Mouse (Mus musculus): ENCODE data around the gene Pcsk2.

The Pcsk2 gene

DNA sequence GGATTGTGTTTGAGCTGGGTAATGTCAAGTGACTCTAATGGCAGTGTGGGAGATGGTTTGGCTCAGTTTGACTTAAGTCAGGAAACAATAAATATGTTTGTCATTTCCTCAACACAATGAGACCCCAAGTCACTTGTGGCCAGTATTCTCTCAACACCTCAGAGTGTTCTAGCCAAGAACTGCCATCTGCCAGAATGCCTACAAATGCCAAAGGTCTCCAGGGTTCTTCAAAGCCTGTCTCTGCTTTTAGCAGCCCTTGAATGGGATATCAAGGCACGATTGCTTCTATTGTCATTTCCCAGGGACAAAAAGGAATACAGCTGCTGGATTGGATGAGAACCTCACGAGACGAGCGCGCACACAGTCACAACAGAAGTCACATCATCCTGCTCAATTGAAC, 100.0 kb downstream of the Pcsk2 start:
- no peak for DNase-seq

DNA sequence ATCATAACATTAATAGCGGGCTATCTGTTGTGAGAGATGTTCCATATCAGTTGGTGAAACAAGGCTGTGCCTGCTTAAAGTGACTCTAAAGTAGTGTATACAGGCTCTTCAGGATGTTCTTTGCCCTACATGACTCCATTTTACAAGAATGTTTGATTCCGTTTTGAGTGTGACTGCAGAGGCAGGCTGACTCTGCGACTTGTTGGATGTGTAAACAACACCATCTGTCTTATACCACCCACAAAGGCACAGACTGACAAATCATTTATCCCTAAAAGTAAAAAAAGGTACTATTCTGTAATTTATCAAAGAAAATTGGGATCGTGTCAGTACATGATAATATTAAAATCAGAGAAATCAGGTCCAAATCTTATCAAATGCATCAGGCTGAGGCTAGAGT, 108.7 kb downstream of the Pcsk2 start:
- DNase-seq, result no peak

DNA sequence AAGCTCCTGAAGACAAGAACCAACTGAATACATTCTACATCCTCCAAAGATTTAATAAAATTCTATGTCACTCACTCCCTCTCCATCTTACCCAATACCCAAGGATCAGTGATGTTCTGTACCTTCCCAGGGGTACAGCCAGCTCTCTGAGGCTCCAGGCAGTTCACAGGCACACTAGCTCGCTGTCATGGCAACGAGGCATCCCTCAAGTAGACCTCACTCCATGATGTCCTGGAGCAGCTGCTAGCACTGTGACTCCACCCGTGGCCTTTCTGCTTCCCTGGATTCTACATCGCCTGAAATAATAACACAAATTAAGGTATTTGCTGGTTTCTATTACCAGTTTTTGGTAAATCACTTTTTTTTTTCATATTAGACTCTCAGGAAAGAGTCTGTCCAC, 111.0 kb downstream of the Pcsk2 start:
- DNase-seq, result no peak

DNA sequence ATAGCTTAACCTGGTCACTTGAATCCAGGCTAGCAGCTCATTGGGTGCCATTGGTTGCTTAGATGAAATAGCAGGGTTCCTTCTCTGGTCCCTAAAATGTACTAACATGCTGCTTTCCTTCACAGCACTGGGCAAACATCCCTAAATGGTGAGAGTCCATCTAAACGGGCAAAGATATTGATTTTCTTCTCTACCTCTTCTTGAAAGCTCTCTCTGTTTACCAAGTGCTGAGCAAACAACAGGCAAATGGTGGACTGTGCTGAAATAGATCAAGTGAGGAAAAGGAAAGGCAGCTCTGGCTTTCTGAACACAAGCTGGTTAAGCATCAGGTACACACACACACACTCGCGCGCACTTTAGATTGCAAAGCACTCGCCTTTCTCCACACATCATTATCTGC, 120.8 kb downstream of the Pcsk2 start:
- DNase-seq, result no peak

DNA sequence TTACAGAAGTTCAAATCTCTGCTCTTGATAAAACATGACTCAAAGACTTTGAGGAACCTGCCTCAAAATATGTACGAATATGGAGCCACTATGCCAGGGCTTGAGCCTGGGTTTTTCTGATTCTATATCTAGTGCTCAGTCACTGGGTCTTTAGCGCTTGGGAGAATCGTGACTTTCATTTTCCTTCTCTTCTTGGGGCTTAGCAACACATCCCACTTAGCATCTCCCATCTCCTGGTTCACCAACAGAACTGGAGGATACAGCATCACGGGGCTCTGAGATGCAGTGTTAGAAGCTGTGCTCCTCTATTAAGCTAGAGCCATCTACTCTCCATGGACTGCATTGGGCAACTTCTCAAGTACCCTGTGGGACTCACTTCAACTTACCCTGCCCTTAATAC, 131.9 kb downstream of the Pcsk2 start:
- no peak for DNase-seq

DNA sequence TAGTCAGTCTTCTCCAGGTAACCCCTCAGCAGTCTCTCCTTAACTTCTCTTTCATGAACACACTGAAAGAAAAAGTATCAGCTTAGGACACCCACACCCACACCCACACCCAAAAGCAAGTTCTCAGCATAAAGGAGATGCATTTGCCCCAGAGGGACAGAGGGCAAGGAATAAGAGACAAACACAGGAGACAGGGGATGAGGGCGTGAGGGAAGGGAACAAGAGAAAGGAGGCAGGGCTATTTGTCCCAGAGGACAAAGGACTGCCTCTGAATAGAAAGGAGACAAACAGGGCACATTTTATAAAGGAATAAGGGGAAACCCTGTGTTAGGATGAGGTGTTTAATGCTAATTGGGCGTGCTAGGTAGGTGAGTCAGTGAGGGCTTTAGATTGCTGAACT, 133.6 kb downstream of the Pcsk2 start:
- no peak for DNase-seq

DNA sequence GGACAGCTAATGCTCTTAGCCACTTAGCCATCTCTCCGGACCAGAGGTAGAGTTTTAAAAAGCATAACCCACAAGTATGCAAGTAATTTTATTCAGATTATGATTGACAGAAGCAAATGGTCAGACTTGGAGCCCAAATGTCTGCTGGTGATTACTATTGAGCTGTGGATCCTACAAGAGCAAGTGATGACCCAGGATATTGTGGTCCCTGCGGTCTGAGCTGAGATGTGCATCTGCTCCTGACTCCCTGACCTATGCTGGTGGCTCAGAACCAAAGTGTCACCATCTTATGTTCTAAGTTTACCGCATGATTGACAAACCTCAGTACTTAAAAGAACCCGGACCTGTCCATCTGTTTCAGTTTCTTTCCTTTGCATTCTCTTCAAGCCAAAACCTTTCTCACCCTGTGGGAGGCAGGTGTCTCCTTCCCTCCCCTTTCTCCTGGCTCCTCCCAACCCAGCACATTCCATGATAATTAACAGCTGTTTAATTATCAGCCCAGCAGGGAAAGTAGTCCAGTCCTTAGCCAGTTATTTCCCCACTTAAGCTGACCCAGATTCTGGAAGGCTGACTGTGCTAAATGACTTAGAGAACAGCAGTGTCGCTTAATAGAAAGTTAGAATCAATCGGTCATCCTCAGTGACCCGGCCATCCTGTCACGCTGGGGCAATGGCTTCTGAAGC, 136.1 kb downstream of the Pcsk2 start:
- DNase-seq, result no peak

DNA sequence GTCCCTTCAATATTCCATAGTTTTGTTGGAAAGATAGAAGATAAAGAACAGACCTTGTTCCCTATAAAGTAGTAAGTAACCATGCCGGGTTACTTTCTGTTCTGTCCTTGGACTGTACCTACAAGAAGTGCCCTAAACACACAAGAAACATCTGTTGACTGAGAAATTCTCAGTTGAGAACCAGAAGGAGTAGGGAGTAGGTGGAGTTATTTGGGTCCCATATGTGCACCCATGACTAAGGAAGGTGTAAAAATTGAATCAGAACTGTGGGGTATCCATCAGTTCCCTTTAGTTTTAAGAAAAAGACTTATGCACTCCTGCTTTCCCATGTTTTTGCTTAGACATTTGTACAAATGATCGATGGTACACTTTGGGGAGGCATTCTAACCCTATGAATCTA, 137.6 kb downstream of the Pcsk2 start:
- no peak for DNase-seq

DNA sequence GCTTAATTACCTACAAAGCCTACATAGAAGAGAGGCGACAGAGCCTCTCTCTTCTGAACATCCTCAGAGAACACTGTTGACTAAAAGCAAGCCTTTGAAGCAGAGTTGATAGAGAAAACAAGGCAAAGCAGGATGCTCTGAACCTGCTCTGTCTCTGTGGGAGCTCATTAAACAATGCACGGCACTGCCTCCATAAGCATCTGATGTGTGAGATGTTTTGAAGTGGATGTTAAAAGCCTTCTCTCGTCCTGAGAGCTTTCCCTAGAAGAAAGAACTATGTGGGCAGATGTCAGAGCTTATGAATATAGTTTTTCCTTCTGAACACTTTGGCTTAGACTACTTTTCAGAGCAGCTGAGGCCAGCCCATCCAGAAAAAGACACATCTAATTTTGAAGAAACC, 145.3 kb downstream of the Pcsk2 start:
- no peak for DNase-seq

DNA sequence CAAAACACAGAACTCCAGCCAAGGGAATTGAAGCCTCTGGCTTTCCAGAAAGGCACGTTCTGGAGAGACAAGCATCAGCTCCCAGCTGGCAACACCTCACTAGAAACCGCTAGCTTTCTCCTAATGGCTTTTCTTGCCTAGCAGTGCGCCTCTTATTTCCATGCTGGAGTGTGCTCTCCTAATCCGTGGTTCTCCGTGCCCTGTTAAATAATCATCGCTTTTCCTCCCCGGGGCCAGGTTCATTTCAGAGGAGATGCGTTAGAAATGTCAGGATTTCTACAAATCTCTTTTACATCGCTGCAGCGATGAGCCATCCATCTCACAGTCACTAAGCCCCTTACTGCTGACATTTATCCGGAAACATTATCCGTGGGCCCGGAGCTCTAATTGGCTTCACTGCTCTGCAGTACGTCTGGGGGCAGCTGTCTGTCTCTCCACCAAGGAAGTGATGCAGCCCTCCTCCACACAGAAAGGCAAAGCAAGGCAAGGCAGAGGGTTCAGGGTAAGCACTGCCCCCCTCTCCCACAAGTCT, 150.1 kb downstream of the Pcsk2 start:
- DNase-seq, result no peak

DNA sequence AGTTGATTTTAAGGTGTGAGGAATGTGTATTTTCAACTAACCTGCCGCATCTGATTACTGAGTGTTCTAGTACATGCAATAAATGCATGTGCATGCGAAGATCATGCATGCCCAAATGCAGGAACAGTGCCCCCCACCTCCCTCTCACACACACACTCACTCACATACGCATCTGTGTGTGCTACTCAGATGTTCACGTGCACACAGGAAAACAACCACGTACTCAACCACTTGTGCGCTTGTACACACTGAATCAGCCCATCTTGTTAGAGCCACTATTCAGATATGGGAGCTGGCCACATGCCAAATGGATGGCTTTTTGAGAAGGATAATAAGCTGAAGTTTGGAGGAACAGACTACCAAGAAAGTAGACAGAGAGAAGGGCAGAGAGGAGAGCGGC, 150.7 kb downstream of the Pcsk2 start:
- DNase-seq, result no peak

DNA sequence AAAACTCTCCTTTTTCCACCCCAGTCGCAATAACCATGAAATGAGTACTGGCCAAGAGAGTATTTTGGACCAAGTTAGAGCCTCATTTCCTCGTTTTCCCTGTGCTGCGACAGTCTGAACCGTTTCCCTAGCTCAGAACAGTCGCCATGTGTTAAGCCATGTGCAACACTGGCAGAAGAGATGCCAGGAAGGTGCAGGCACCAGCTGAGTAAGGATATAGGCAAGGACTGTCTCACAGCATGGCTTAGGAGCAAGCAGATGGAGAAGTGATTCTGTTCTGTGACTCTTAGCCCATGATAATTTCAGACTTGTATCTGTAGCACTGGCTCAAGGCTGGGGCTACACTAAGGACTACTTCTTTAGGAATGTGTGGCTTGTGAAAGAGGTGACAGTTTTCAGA, 155.2 kb downstream of the Pcsk2 start:
- DNase-seq, result no peak

DNA sequence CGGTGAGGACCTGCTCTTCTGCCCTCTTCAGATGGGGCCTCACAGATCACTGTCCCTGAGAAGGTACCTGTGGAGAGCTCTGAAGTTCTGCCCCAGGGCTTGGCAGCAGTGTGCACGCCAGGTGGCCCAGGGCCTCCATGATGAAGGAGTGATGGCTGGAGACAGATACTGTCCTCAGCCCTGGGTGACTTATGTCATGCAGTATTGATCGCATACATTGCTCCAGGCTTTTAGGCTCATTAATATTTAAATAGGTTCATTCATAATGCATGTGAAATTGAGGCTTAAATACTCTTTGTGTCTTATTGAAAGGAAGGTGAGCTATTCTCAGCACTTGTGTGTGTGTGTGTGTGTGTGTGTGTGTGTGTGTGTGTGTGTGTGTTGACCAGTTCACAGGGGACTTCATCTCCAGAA, 157.0 kb downstream of the Pcsk2 start:
- no peak for DNase-seq

DNA sequence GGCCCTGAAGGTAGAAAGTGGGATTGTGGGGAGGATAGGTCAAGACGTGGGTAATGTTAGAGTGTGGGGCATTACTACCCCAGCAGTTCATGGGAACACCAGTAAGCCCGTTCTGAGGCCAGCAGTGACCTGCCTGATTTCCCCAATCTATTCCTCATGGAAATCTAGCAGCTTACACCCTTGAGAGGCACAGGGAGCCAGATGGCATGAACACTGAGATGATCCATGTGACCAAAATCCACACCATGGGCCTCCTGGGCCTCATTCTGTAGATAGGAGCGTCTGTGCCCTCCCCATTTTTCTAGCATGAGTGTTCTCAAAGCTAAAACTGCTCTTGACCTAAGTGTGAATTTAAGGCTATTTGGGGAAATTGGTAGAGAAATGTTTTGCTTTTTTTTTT, 162.2 kb downstream of the Pcsk2 start:
- DNase-seq, result no peak

DNA sequence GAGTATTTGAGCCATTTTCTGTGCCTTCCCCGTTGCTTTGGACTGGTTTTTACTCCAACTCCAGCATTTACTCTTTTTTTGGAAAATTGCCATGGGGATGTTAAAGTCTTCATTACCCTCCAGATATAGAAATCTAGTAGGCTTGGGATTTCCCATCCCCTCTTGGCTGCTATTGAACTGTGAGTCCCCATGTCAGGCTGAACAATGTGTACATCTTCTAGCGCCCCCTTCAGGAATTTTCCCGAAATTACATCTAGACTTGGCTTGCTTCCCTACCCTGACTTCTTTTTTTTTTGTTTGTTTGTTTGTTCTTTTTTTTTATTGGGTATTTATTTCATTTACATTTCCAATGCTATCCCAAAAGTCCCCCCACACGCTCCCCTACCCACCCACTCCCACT, 163.3 kb downstream of the Pcsk2 start:
- DNase-seq, result no peak

DNA sequence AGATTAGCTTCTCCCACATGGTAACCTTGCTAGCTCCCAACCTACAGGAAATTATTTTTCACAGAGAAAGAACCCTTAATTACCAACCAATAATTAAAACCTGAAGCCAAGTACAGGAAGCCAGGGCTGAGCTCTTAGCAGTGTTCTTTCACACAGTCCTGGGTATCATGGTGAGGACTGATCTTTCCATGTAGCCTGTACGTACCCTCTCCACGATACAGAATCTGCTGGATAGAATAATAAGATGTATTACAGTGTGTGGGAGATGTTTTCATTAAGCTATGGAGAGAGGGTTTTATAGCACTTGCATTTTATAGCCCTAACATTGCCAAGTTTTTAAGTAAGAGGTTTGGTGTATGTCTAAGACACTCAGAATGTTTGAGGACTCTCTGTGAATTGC, 164.0 kb downstream of the Pcsk2 start:
- no peak for DNase-seq

DNA sequence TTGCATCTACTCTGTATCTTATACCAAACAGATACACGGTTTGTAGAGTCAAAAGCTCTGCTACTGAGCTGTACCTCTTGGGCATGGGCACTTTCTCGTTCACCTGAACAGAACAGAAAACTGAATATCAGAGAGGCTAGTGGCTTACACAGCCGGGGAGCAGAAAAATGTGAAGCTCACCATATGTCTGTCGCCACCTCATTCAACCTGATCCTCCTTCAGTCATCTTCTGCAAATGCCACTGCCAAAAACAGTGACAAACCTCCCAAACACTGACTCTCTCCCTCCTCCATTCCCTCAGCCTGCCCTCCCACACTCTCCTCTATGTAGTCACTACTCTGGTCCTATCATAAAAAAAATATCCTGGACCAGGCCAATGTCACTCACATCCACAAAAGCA, 165.9 kb downstream of the Pcsk2 start:
- DNase-seq, result no peak

DNA sequence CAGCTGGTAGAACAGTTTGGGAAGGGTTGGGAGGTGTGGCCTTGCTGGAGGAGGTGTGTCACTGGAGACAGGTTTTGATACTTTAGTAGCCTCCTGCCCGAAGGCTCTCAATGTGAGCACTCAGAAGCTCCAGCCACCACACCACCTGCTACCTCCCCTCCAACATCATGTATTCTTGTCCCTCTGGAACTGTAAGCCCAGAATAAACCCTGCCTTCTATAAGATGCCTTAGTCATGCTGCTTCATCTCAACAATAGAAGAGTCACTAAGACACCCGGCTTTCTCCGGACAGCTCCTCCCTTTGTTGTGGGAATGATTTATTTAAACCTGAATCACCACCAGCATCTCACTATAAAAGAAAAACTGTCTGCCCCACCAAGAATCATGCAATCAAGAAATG, 166.9 kb downstream of the Pcsk2 start:
- DNase-seq, result no peak

DNA sequence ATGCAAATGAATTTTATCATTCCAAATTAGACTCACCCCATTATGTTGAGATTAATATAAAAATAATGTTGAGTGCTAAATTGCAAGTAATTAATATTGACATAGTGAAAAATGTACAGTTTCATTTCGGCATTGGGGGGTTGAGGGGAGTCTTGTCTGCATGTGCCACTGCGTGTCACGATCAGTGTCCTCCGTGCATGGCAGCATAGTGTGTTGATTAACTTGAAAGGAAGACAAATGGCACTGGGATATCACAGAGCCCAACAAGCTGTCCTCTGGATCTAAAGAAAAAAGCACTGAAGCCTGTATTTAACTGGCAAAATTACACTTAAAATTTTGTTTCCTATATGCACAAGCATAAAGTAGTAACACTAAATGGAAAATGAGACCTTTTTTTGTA, 167.9 kb downstream of the Pcsk2 start:
- no peak for DNase-seq

DNA sequence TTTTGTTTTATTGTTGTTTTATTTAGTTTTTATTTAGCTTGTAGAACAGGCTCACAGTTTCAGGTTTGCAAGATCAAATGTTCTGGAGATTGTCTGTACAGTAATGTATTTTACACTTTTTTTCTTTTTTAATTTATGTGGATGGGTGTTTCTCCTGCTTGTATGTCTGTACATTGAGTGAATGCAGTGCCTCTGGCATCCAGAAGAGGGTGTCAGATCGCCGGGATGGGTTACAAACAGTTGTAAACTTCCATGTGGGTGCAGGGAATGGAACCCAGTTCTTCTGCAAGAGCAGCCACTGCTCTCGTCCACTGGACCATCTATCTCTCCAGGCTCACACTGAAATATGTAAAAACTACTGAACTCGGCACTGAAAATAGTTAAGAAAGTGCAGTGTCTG, 169.2 kb downstream of the Pcsk2 start:
- DNase-seq, result no peak

DNA sequence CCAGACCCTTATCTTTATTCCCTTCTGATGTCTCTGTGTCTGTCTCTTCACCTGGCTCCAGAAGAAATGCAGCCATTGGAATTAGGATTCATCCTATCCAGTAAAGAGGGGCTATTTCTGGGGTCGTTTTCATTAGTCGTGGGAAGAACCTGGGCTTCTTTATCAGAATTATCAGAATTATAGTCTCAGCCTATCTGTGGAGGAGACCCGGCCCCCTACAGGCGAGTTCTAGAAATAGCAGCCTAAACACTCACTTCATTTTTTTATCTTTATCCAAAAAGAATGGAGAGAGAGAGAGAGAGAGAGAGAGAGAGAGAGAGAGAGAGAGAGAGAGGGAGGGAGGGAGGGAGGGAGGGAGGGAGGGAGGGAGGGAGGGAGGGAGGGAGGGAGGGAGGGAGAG, 177.3 kb downstream of the Pcsk2 start:
- no peak for DNase-seq

DNA sequence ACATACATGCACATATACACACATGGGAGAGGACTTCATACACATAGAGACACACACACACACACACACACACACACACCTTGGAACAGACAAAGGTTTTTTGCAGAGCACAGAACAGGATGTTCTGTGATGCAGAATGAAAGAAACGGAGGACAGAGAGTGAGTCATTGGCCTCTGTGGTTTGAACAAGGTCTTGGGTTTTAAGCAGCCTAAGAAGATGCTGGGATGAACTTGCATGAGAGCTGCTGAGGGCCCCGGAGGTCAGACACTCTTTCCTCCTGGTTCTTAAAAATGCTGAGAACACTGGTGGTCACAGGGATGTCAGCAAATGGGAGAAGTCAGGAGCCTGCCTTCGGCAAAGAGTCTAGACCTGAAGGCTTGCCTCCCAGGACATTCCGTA, 178.1 kb downstream of the Pcsk2 start:
- no peak for DNase-seq

DNA sequence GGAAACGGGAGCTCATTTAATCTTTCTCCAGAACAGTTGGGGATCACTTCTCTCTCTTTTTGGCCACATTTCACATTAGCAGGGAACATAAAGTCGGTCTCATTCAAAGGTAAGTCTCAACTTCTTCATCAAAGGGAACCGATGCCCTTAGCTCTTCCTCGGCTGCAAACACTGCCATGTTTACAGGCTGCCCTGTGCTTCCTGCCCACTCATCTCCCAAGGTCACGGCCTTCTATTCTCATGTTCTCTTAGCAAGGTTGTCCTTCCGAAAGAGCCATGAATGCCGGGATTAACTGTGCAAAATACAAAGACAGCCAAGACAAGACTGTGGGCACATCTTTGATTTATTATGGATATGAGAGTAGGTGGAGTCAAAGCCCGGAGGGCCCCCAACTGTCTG, 178.8 kb downstream of the Pcsk2 start:
- no peak for DNase-seq

DNA sequence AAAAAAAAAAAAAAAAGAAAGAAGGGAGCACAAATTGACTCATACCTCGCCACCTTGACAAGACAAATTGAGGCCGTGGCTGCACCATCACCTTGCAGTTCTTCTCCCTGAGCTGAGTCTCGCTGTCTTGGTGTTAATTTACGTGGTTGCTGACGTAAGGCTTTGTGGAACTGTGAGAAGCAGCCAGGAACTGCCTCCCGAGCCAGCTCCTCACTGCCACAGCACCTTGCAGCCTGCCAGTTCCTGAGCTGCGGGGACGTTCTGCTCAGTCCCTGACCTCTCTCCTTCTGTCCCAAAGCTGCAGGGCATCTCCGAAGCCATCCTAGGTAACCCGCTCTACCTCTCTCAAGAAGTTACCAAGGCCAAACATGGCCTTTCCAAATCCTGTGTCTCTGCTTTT, 186.5 kb downstream of the Pcsk2 start:
- no peak for DNase-seq

DNA sequence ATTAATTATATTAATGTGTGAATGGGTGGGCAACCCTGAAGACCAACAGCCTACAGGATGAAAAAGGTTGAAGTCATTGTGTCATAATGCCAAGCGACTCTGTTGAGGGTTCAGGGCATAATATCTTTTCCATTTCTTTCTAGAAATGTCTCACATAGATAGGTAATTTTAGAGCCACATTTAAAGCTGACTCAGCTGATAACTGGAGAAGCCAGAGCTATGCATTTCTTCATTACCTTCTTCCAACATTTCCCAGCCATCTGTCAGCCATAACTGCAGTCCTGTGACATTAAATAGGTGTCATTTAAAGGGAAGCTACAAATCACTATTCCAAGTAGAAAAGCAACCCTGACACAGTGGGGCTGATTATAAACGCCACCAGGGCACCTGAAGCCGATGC, 189.5 kb downstream of the Pcsk2 start:
- DNase-seq, result no peak
